Mouse (Mus musculus): Measurements from ENCODE around the gene Ubc. TPM values are rescaled to one million over a fixed set of nuclear protein-coding genes. Genes with fewer than 3 reads are reported as not detected.

Gene Ubc
- total and polyA plus RNA-seq, 2 experiments = 634 to 990 TPM

GRCm38 (mm10) chr5:125402991-125403390, 13.0 kb upstream of the Ubc start:
- peak overlapping the region; percentile 65 for H3K4me3 ChIP-seq (ENCODE audit: insufficient read depth, low read depth, low read length)
- H3K36me3 ChIP-seq (ENCODE audit: control insufficient read depth, insufficient read depth, low read length) = no peaks in the 10 kb centered on the region
- WGBS = 34% methylated on average over 6 of the region's 6 CpGs
- no peaks in the 10 kb centered on the region for H3K79me2 ChIP-seq (ENCODE audit: control insufficient read depth, insufficient read depth, low read length)
- TF ChIP-seq POLR2A (IDR thresholded peaks at IDR 0.05; ENCODE audit: extremely low read depth, insufficient read depth, low read length) = no peak
- TF ChIP-seq CTCF (IDR thresholded peaks at IDR 0.05; ENCODE audit: low read depth, low read length) = no peak
- H3K9ac ChIP-seq (ENCODE audit: low read depth, low read length) = peak overlapping the region; percentile 58
- peak overlapping the region; percentile 97 for H3K27ac ChIP-seq (replicated peaks; ENCODE audit: insufficient read depth, low read depth, low read length)
- H3K27me3 ChIP-seq (ENCODE audit: control insufficient read depth, insufficient read depth, low read length) = no peaks in the 10 kb centered on the region
- DNase-seq (ENCODE audit: extremely low read depth, low read depth, low spot score) = no peak
- H3K4me1 ChIP-seq (ENCODE audit: control insufficient read depth, insufficient read depth, low read length) = peaks cover 14% of the 10 kb centered on the region

DNA sequence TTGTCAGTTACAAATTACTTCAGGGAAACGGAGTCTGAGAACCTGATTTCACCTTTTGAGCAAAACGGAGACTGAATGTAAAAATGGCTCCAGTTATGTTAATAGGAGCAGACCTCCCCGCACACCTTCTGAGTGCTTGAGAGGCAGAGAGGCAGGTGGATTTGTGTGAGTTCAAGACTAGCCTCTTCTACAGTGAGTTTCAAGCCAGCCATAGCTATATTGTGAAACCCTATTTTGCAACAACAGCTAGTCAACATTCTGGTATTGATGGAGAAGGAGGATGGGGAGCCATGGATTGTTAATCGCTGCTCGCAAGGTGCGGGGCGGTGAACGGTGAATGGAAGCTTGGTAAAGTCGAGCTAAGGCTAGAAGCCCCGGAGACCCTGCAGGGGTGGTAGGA, 12.5 kb upstream of the Ubc start:
- 37% methylated on average over 10 of the region's 10 CpGs for WGBS
- peak overlapping the region; percentile 65 for H3K4me3 ChIP-seq (ENCODE audit: insufficient read depth, low read depth, low read length)
- DNase-seq (ENCODE audit: extremely low read depth, low read depth, low spot score) = peak; percentile 83
- no peaks in the 10 kb centered on the region for H3K79me2 ChIP-seq (ENCODE audit: control insufficient read depth, insufficient read depth, low read length)
- no peaks in the 10 kb centered on the region for H3K27me3 ChIP-seq (ENCODE audit: control insufficient read depth, insufficient read depth, low read length)
- peak overlapping the region; percentile 97 for H3K27ac ChIP-seq (replicated peaks; ENCODE audit: insufficient read depth, low read depth, low read length)
- TF ChIP-seq CTCF (IDR thresholded peaks at IDR 0.05; ENCODE audit: low read depth, low read length) (no peak), POLR2A (IDR thresholded peaks at IDR 0.05; ENCODE audit: extremely low read depth, insufficient read depth, low read length) (no peak)
- no peaks in the 10 kb centered on the region for H3K36me3 ChIP-seq (ENCODE audit: control insufficient read depth, insufficient read depth, low read length)
- peak overlapping the region; percentile 58 for H3K9ac ChIP-seq (ENCODE audit: low read depth, low read length)
- peaks cover 14% of the 10 kb centered on the region for H3K4me1 ChIP-seq (ENCODE audit: control insufficient read depth, insufficient read depth, low read length)

GRCm38 (mm10) chr5:125400903-125401302, 10.9 kb upstream of the Ubc start:
- Histone ChIP-seq H3K36me3 (ENCODE audit: control insufficient read depth, insufficient read depth, low read length) (no peaks in the 10 kb centered on the region), H3K4me1 (ENCODE audit: control insufficient read depth, insufficient read depth, low read length) (peaks cover 7% of the 10 kb centered on the region; the same call in 1 of the 2 replicates), H3K9ac (ENCODE audit: low read depth, low read length) (no peak overlapping the region), H3K27me3 (ENCODE audit: control insufficient read depth, insufficient read depth, low read length) (no peaks in the 10 kb centered on the region), H3K27ac (replicated peaks; ENCODE audit: insufficient read depth, low read depth, low read length) (no peak overlapping the region), H3K79me2 (ENCODE audit: control insufficient read depth, insufficient read depth, low read length) (no peaks in the 10 kb centered on the region), H3K4me3 (ENCODE audit: insufficient read depth, low read depth, low read length) (no peak overlapping the region)
- TF ChIP-seq POLR2A (IDR thresholded peaks at IDR 0.05; ENCODE audit: extremely low read depth, insufficient read depth, low read length) (no peak), CTCF (IDR thresholded peaks at IDR 0.05; ENCODE audit: low read depth, low read length) (no peak)
- no peak for DNase-seq (ENCODE audit: extremely low read depth, low read depth, low spot score)
- WGBS = 85% methylated on average over 7 of the region's 7 CpGs

DNA sequence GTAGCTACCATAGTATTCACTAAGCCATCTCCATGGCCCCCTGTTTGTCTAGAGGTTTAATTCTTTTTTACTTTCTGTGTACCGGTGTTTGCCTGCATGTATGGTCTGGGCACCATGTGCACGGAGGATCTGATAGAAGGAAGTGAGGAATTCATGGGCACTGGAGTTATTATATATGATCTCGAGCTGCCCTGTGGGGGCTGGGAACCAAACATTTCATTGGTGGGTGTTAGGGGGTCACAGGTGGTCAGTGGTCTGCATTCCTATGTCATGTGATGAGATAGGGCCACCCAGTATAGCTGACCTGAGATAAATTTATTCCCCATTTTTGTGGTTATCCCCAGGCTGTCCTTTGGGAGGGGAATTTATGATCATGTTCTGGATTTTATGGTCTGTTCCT, 5.0 kb upstream of the Ubc start:
- H3K27ac ChIP-seq (replicated peaks; ENCODE audit: insufficient read depth, low read depth, low read length) = no peak overlapping the region
- no peaks in the 10 kb centered on the region for H3K79me2 ChIP-seq (ENCODE audit: control insufficient read depth, insufficient read depth, low read length)
- 85% methylated on average over 3 of the region's 3 CpGs for WGBS
- H3K4me3 ChIP-seq (ENCODE audit: insufficient read depth, low read depth, low read length) = no peak overlapping the region
- DNase-seq (ENCODE audit: extremely low read depth, low read depth, low spot score) = no peak
- H3K9ac ChIP-seq (ENCODE audit: low read depth, low read length) = no peak overlapping the region
- TF ChIP-seq CTCF (IDR thresholded peaks at IDR 0.05; ENCODE audit: low read depth, low read length) = no peak
- no peak for TF ChIP-seq POLR2A (IDR thresholded peaks at IDR 0.05; ENCODE audit: extremely low read depth, insufficient read depth, low read length)
- no peaks in the 10 kb centered on the region for H3K27me3 ChIP-seq (ENCODE audit: control insufficient read depth, insufficient read depth, low read length)
- H3K4me1 ChIP-seq (ENCODE audit: control insufficient read depth, insufficient read depth, low read length) = peaks cover 16% of the 10 kb centered on the region
- no peaks in the 10 kb centered on the region for H3K36me3 ChIP-seq (ENCODE audit: control insufficient read depth, insufficient read depth, low read length)

DNA sequence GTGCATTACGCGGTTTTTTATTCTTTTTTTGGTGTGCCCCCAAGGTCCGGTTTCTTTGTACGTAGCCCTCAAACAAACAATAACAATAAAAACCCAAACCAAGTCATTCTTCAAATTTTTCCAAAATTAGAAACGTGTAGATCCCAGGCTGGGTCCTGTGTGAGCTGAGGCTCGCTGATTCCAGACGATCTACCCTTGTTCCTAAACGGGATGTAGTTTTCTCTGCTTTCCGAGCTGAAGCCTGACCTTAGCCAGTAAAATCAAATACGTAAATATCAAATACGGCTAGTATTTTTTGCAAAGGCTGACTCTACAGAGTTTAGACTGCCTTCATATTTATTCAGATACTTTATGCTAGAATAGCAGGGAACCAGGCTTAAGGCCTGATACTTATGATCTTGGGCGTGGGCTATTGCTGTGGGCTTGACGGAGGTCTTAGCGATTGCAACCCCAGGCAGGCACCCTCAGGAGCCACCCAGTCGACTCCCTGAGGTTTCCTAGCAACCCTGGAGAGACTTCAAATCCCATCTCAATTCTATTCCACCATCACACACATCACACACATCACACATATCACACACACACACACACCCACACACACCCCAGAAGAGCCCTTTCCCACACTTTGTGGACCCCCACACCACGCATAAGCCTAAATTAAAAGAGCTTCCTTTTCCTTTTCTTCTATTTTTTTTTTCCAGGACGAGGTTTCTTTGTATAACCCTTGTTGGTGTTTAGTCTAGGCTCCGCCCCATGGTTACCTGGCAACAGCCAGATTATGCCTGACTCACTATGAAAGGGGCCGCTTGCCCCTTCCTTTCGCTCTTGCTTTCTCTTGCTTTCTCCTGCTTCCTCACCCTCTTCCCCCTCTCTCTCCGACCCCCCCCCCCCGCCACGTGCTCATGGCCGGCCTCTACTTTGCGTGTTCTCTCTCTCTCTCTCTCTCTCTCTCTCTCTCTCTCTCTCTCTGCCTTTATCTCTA, 3.9 kb upstream of the Ubc start:
- no peaks in the 10 kb centered on the region for H3K27me3 ChIP-seq (ENCODE audit: control insufficient read depth, insufficient read depth, low read length)
- TF ChIP-seq CTCF (IDR thresholded peaks at IDR 0.05; ENCODE audit: low read depth, low read length) (no peak), POLR2A (IDR thresholded peaks at IDR 0.05; ENCODE audit: extremely low read depth, insufficient read depth, low read length) (no peak)
- DNase-seq (ENCODE audit: extremely low read depth, low read depth, low spot score) = peak; percentile 67
- WGBS = 5% methylated on average over 21 of the region's 25 CpGs
- peak overlapping the region; percentile 30 for H3K4me3 ChIP-seq (ENCODE audit: insufficient read depth, low read depth, low read length)
- peaks cover under 1% of the 10 kb centered on the region; the same call in 1 of the 2 replicates for H3K36me3 ChIP-seq (ENCODE audit: control insufficient read depth, insufficient read depth, low read length)
- H3K4me1 ChIP-seq (ENCODE audit: control insufficient read depth, insufficient read depth, low read length) = peaks cover 16% of the 10 kb centered on the region
- peak overlapping the region; percentile 71 for H3K9ac ChIP-seq (ENCODE audit: low read depth, low read length)
- H3K27ac ChIP-seq (replicated peaks; ENCODE audit: insufficient read depth, low read depth, low read length) = peak overlapping the region; percentile 97
- peaks cover 6% of the 10 kb centered on the region for H3K79me2 ChIP-seq (ENCODE audit: control insufficient read depth, insufficient read depth, low read length)

All from liver, adult 2 months (tissue).